Mouse (Mus musculus): ENCODE results near the gene Gpsm3.

- TF ChIP-seq CTCF (IDR thresholded peaks at IDR 0.05; ENCODE audit: low read depth, low read length) (no peak), POLR2A (IDR thresholded peaks at IDR 0.05; ENCODE audit: insufficient read depth, low read length) (no peak)
Measured at GRCm38 (mm10) chr17:34593752-34594525, 4.3 kb downstream of the Gpsm3 start.

Measured in ES-Bruce4 (cell line).